Mouse (Mus musculus): Measurements from ENCODE around the gene Ago1. TPM values are rescaled to one million over a fixed set of nuclear protein-coding genes. Genes with fewer than 3 reads are reported as not detected.

Ago1 gene
- total and polyA plus RNA-seq, 3 experiments: 5.4 to 312 (median 15.4) TPM

- H3K4me3 ChIP-seq (ENCODE audit: control insufficient read depth in 1 of 2, insufficient read depth in 1 of 2, low read depth in 2 of 2, low read length in 2 of 2): no peak overlapping the region
- no peaks in the 10 kb centered on the region for H3K27me3 ChIP-seq (ENCODE audit: control insufficient read depth in 1 of 2, insufficient read depth in 2 of 2, low read length in 2 of 2)
- peaks cover 0 to 11% of the 10 kb centered on the region in 2 experiments; a peak in 2 of 4 replicates for H3K36me3 ChIP-seq (ENCODE audit: control insufficient read depth in 1 of 2, insufficient read depth in 2 of 2, low read length in 2 of 2)
- peaks cover 11% of the 10 kb centered on the region for H3K79me2 ChIP-seq (ENCODE audit: control insufficient read depth, insufficient read depth, low read length, poor library complexity)
- H3K27ac ChIP-seq (ENCODE audit: control insufficient read depth, low read depth, low read length): no peak overlapping the region
- peaks cover 0 to 23% of the 10 kb centered on the region in 2 experiments for H3K4me1 ChIP-seq (ENCODE audit: control insufficient read depth in 1 of 2, insufficient read depth in 2 of 2, low read length in 2 of 2)
- no peak for TF ChIP-seq TAL1 (IDR thresholded peaks at IDR 0.05; ENCODE audit: low read length)
- no peak for TF ChIP-seq TCF12 (IDR thresholded peaks at IDR 0.05; ENCODE audit: low read depth, low read length)
- no peak for TF ChIP-seq SIN3A (IDR thresholded peaks at IDR 0.05; ENCODE audit: low read length)
- no peak for TF ChIP-seq RCOR1 (IDR thresholded peaks at IDR 0.05; ENCODE audit: low read depth, low read length)
- no peak for TF ChIP-seq BHLHE40 (IDR thresholded peaks at IDR 0.05; ENCODE audit: borderline replicate concordance, low read depth, low read length)
- TF ChIP-seq ZNF384 (IDR thresholded peaks at IDR 0.05; ENCODE audit: low read depth, low read length): no peak
- no peak for TF ChIP-seq CHD1 (IDR thresholded peaks at IDR 0.05; ENCODE audit: low read depth, low read length)
- DNase-seq (ENCODE audit: low read depth, low spot score): no peak
- H3K9ac ChIP-seq (ENCODE audit: control insufficient read depth, low read depth, low read length, poor library complexity, severe bottlenecking): no peak overlapping the region
- no peaks in the 10 kb centered on the region for H3K9me3 ChIP-seq (replicated peaks; ENCODE audit: insufficient read depth, low read length)
Measured at GRCm38 (mm10) chr4:126465843-126466242, 2.5 kb downstream of the Ago1 start.

- H3K9ac ChIP-seq (ENCODE audit: control insufficient read depth, low read depth, low read length, poor library complexity, severe bottlenecking): no peak overlapping the region
- TF ChIP-seq ZMIZ1 (IDR thresholded peaks at IDR 0.05; ENCODE audit: low read depth, low read length): no peak
- TF ChIP-seq KAT2A (conservative IDR thresholded peaks at IDR 0.05; ENCODE audit: low read depth, low read length): no peak
- no peak for TF ChIP-seq E2F4 (IDR thresholded peaks at IDR 0.05; ENCODE audit: borderline replicate concordance, low read depth, low read length)
- no peak for TF ChIP-seq TCF12 (IDR thresholded peaks at IDR 0.05; ENCODE audit: low read depth, low read length)
- TF ChIP-seq HCFC1 (IDR thresholded peaks at IDR 0.05; ENCODE audit: low read depth, low read length): no peak
- TF ChIP-seq MAFK (IDR thresholded peaks at IDR 0.05; ENCODE audit: borderline replicate concordance, low read depth, low read length): no peak
- no peak for TF ChIP-seq POLR2AphosphoS5 (IDR thresholded peaks at IDR 0.05; ENCODE audit: borderline replicate concordance, low read depth, low read length)
- no peak for TF ChIP-seq ZKSCAN1 (IDR thresholded peaks at IDR 0.05; ENCODE audit: low read depth, low read length)
- TF ChIP-seq MEF2A (IDR thresholded peaks at IDR 0.05; ENCODE audit: extremely low read depth, insufficient replicate concordance, low read depth, low read length, poor library complexity, severe bottlenecking): no peak
- TF ChIP-seq TAL1 (IDR thresholded peaks at IDR 0.05; ENCODE audit: low read length): no peak
- TF ChIP-seq NRF1 (IDR thresholded peaks at IDR 0.05; ENCODE audit: insufficient read depth, low read depth, low read length, poor library complexity, severe bottlenecking): no peak
- no peak for TF ChIP-seq GATA1 (IDR thresholded peaks at IDR 0.05; ENCODE audit: low read depth, low read length)
Measured at GRCm38 (mm10) chr4:126464892-126465235, 3.5 kb downstream of the Ago1 start.

More at GRCm38 (mm10) chr4:126464892-126465235, 3.5 kb downstream of the Ago1 start:
- Histone ChIP-seq H3K27me3 (ENCODE audit: control insufficient read depth in 1 of 2, insufficient read depth in 2 of 2, low read length in 2 of 2) (no peaks in the 10 kb centered on the region), H3K36me3 (ENCODE audit: control insufficient read depth in 1 of 2, insufficient read depth in 2 of 2, low read length in 2 of 2) (peaks cover 0 to 6% of the 10 kb centered on the region in 2 experiments; a peak in 2 of 4 replicates), H3K4me1 (ENCODE audit: control insufficient read depth in 1 of 2, insufficient read depth in 2 of 2, low read length in 2 of 2) (peaks cover 0 to 16% of the 10 kb centered on the region in 2 experiments; a peak in 3 of 4 replicates), H3K27ac (ENCODE audit: control insufficient read depth, low read depth, low read length) (no peak overlapping the region), H3K79me2 (ENCODE audit: control insufficient read depth, insufficient read depth, low read length, poor library complexity) (peaks cover 11% of the 10 kb centered on the region), H3K9me3 (replicated peaks; ENCODE audit: insufficient read depth, low read length) (no peaks in the 10 kb centered on the region), H3K4me3 (ENCODE audit: control insufficient read depth in 1 of 2, insufficient read depth in 1 of 2, low read depth in 2 of 2, low read length in 2 of 2) (no peak overlapping the region)
- DNase-seq (ENCODE audit: low read depth, low spot score): no peak
